Mouse (Mus musculus): Measurements from ENCODE around the gene Ovol3. TPM values are rescaled to one million over a fixed set of nuclear protein-coding genes. Genes with fewer than 3 reads are reported as not detected.

The Ovol3 gene
- polyA plus RNA-seq, 1 experiment, result not detected

- TF ChIP-seq CTCF (IDR thresholded peaks at IDR 0.05; ENCODE audit: borderline replicate concordance, insufficient read depth, low read length) (no peak), POLR2A (IDR thresholded peaks at IDR 0.05; ENCODE audit: low read depth, low read length) (no peak)
- H3K4me1 ChIP-seq (ENCODE audit: control insufficient read depth, insufficient read depth, low read length), result no peaks in the 10 kb centered on the region; the same call in 1 of the 2 replicates
- H3K4me3 ChIP-seq (ENCODE audit: insufficient read depth, low read length), result no peak overlapping the region
- H3K27ac ChIP-seq (ENCODE audit: insufficient read depth, low read length), result no peak overlapping the region
Observed at GRCm38 (mm10) chr7:30188344-30189115, 47.0 kb downstream of the Ovol3 start.

- H3K4me3 ChIP-seq (ENCODE audit: insufficient read depth, low read length), result no peak overlapping the region
- no peaks in the 10 kb centered on the region; the same call in 1 of the 2 replicates for H3K4me1 ChIP-seq (ENCODE audit: control insufficient read depth, insufficient read depth, low read length)
- H3K27ac ChIP-seq (ENCODE audit: insufficient read depth, low read length), result no peak overlapping the region
- TF ChIP-seq CTCF (IDR thresholded peaks at IDR 0.05; ENCODE audit: borderline replicate concordance, insufficient read depth, low read length), result no peak
- no peak for TF ChIP-seq POLR2A (IDR thresholded peaks at IDR 0.05; ENCODE audit: low read depth, low read length)
Observed at GRCm38 (mm10) chr7:30184641-30185348, 50.7 kb downstream of the Ovol3 start.

- Histone ChIP-seq H3K4me3 (ENCODE audit: insufficient read depth, low read length) (no peak within 1 kb of the TSS), H3K27ac (ENCODE audit: insufficient read depth, low read length) (no peak within 1 kb of the TSS), H3K4me1 (ENCODE audit: control insufficient read depth, insufficient read depth, low read length) (no peaks in the 10 kb centered on the region; the same call in 1 of the 2 replicates)
- TF ChIP-seq POLR2A (IDR thresholded peaks at IDR 0.05; ENCODE audit: low read depth, low read length) (no peak; the same call in 1 of the 2 replicates), CTCF (IDR thresholded peaks at IDR 0.05; ENCODE audit: borderline replicate concordance, insufficient read depth, low read length) (no peak)
Observed at GRCm38 (mm10) chr7:30183879-30184289, 51.6 kb downstream of the Ovol3 start, which contains the start of gene Cox7a1. TSS of gene Cox7a1 (plus strand) at chr7:30184144.

Other genes with a start within 250 kb of the Ovol3 start
- gene Zfp14, start 184.3 kb downstream of the Ovol3 start, polyA plus RNA-seq (2011; ENCODE audit: insufficient read length, low read depth, missing spikeins), result 3.1 and 3.6 TPM in 2 replicates
- 1.8 and 2.8 TPM in 2 replicates for gene Zfp82, start 162.8 kb downstream of the Ovol3 start, polyA plus RNA-seq (2011; ENCODE audit: insufficient read length, low read depth, missing spikeins)
- gene Gm26920, start 145.3 kb downstream of the Ovol3 start, polyA plus RNA-seq (2011; ENCODE audit: insufficient read length, low read depth, missing spikeins), result 2.3 and 2.7 TPM in 2 replicates
- 2.7 and 4.8 TPM in 2 replicates for gene Zfp566, start 145.2 kb downstream of the Ovol3 start, polyA plus RNA-seq (2011; ENCODE audit: insufficient read length, low read depth, missing spikeins)
- 95.0 and 119 TPM in 2 replicates for gene Zfp260, start 140.9 kb downstream of the Ovol3 start, polyA plus RNA-seq (2011; ENCODE audit: insufficient read length, low read depth, missing spikeins)
- gene Zfp382, start 113.8 kb downstream of the Ovol3 start, polyA plus RNA-seq (2011; ENCODE audit: insufficient read length, low read depth, missing spikeins), result 8.4 and 9.4 TPM in 2 replicates
- gene Zfp146, start 66.0 kb downstream of the Ovol3 start, polyA plus RNA-seq (2011; ENCODE audit: insufficient read length, low read depth, missing spikeins), result 62.6 and 68.9 TPM in 2 replicates
- not detected in 2 replicates for gene Cox7a1, start 51.6 kb downstream of the Ovol3 start, polyA plus RNA-seq (2011; ENCODE audit: insufficient read length, low read depth, missing spikeins)
- gene Capns1, start 36.9 kb downstream of the Ovol3 start, polyA plus RNA-seq (2011; ENCODE audit: insufficient read length, low read depth, missing spikeins), result 465 and 512 TPM in 2 replicates
- 52.0 and 53.4 TPM in 2 replicates for gene Polr2i, start 3.8 kb downstream of the Ovol3 start, polyA plus RNA-seq (2011; ENCODE audit: insufficient read length, low read depth, missing spikeins)
- gene Tbcb, start 3.5 kb downstream of the Ovol3 start, polyA plus RNA-seq (2011; ENCODE audit: insufficient read length, low read depth, missing spikeins), result 83.5 and 90.8 TPM in 2 replicates
- not detected in 2 replicates for gene Thap8, start 44.4 kb upstream of the Ovol3 start, polyA plus RNA-seq (2011; ENCODE audit: insufficient read length, low read depth, missing spikeins)
- gene Wdr62, start 44.7 kb upstream of the Ovol3 start, polyA plus RNA-seq (2011; ENCODE audit: insufficient read length, low read depth, missing spikeins), result 7.7 and 8.2 TPM in 2 replicates
- 124 and 149 TPM in 2 replicates for gene Clip3, start 56.0 kb upstream of the Ovol3 start, polyA plus RNA-seq (2011; ENCODE audit: insufficient read length, low read depth, missing spikeins)
- gene Alkbh6, start 73.0 kb upstream of the Ovol3 start, polyA plus RNA-seq (2011; ENCODE audit: insufficient read length, low read depth, missing spikeins), result 20.7 and 21.3 TPM in 2 replicates
- gene Syne4, start 79.1 kb upstream of the Ovol3 start, polyA plus RNA-seq (2011; ENCODE audit: insufficient read length, low read depth, missing spikeins), result 1.5 and 2.6 TPM in 2 replicates
- 0.67 and 0.90 TPM in 2 replicates for gene E130208F15Rik, start 86.0 kb upstream of the Ovol3 start, polyA plus RNA-seq (2011; ENCODE audit: insufficient read length, low read depth, missing spikeins)
- gene Sdhaf1, start 88.2 kb upstream of the Ovol3 start, polyA plus RNA-seq (2011; ENCODE audit: insufficient read length, low read depth, missing spikeins), result 6.1 and 6.8 TPM in 2 replicates
- gene Lrfn3, start 127.0 kb upstream of the Ovol3 start, polyA plus RNA-seq (2011; ENCODE audit: insufficient read length, low read depth, missing spikeins), result 7.5 and 7.6 TPM in 2 replicates
- 7.6 TPM in 1 of 2 replicates, not detected in the other for gene Tyrobp, start 178.0 kb upstream of the Ovol3 start, polyA plus RNA-seq (2011; ENCODE audit: insufficient read length, low read depth, missing spikeins)
- not detected in 2 replicates for gene Hcst, start 184.1 kb upstream of the Ovol3 start, polyA plus RNA-seq (2011; ENCODE audit: insufficient read length, low read depth, missing spikeins)
- gene Nfkbid, start 186.0 kb upstream of the Ovol3 start, polyA plus RNA-seq (2011; ENCODE audit: insufficient read length, low read depth, missing spikeins), result 0.42 and 1.1 TPM in 2 replicates
- gene Aplp1, start 209.8 kb upstream of the Ovol3 start, polyA plus RNA-seq (2011; ENCODE audit: insufficient read length, low read depth, missing spikeins), result 30.8 and 34.2 TPM in 2 replicates
- gene Kirrel2, start 222.0 kb upstream of the Ovol3 start, polyA plus RNA-seq (2011; ENCODE audit: insufficient read length, low read depth, missing spikeins), result not detected in 2 replicates
- not detected in 2 replicates for gene Nphs1, start 222.6 kb upstream of the Ovol3 start, polyA plus RNA-seq (2011; ENCODE audit: insufficient read length, low read depth, missing spikeins)